Mouse (Mus musculus) lung, adult 2 months (tissue): Measurements from ENCODE around the gene Tmbim6.

Experiments
- CTCF ChIP-seq: fragments of 200-500 bp; IDR thresholded peaks from 2 replicates; pipeline ENCODE4 v1.5.1; 2011; ENCODE audit warnings: mild to moderate bottlenecking, low read length, control low read depth; ENCODE audit not compliant: insufficient read depth
- POLR2A ChIP-seq: fragments of 200-500 bp; IDR thresholded peaks from 2 replicates; pipeline ENCODE4 v1.6.1; 2011; ENCODE audit warnings: low read depth, mild to moderate bottlenecking, control low read depth, low read length, borderline replicate concordance; ENCODE audit errors: extremely low read depth

DNA sequence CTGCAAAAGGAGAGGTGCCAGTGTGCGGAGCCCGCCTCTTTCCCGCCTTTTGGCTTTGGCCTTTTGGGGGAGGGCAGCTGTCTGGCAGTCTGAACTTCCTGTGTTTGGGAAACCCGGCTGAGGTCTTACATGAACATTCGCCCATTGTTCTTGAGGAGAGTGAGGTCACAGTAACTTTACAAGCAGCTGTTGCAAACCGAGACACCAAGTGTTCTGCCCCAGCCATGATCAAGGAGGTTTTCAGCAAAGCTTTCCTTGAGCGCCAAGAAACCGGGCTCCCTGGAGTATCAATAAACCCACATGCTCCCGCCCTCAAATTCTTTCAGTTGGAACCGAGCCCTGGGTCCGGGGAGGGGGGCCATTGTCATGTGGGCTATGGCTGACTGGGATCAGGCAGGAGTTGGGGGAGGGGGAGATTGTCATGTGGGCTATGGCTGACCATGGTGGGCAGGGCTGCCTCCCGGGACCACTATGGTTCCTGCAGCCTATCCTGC is 27.9 kb downstream of the Tmbim6 start:
- TF ChIP-seq CTCF (no peak), POLR2A (0 out of 2 replicates have a peak, but pooled peaks have one; percentile 18)
